Mouse (Mus musculus): ENCODE measurements around the gene Acss3. TPM values are rescaled to one million over a fixed set of nuclear protein-coding genes. Genes with fewer than 3 reads are reported as not detected.
A peak's percentile ranks its signal among the peaks of the same experiment; 100 is the strongest.

The Acss3 gene
- total RNA-seq, 2 experiments from 2014 or later = 3.1 to 5.0 TPM

GRCm38 (mm10) chr10:107024254-107024653 lies 99.2 kb downstream of the Acss3 start:
- intact Hi-C loops (cut with DNase I) = no loop called here
- no peak for DNase-seq

DNA sequence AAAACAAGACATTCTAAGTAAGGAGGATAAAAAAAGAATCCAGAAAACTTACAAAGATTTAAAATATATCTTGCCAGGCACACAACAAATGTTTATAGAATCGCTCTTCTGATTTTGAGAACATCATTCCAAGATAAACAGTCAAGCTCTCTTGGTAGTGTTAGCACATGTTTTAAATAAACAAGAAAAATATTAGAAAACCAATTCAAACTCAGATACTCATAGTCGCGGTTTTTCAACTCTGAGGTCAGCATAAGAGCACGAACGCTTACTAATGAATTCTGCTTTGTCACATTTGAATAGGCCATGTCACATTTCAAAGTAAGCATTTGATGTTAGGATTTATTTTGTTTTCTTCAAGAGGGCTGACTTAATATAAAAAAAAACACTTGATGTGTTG lies 102.3 kb downstream of the Acss3 start:
- no peak for DNase-seq
- intact Hi-C loops (cut with DNase I) = no loop called here

DNA sequence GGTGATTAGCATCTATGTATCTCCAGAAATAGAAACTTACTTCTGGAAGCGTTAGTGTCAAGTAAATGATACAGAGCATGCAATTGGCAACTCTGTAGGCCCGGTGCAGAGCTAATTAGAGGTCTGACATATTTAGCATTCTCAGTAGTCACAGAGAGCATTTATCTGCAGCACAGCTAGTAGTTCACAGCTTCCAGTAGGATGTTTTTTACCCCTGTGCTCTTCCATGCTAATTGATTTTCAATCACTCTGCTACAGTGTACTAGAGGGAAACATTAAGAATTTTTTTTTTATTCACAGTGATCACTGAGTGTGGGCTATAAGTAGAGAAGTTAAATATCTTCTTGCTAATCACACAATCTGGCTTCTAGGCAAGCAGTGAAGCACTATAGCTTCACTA lies 112.3 kb downstream of the Acss3 start:
- no peak for DNase-seq
- intact Hi-C loops (cut with DNase I) = no loop called here

GRCm38 (mm10) chr10:106998052-106998625 lies 125.3 kb downstream of the Acss3 start:
- intact Hi-C loops (cut with DNase I) = no loop called here
- DNase-seq = no peak

- intact Hi-C loops (cut with DNase I) = no loop called here
- DNase-seq = no peak
Measured at GRCm38 (mm10) chr10:106989478-106989877, 134.0 kb downstream of the Acss3 start.

DNA sequence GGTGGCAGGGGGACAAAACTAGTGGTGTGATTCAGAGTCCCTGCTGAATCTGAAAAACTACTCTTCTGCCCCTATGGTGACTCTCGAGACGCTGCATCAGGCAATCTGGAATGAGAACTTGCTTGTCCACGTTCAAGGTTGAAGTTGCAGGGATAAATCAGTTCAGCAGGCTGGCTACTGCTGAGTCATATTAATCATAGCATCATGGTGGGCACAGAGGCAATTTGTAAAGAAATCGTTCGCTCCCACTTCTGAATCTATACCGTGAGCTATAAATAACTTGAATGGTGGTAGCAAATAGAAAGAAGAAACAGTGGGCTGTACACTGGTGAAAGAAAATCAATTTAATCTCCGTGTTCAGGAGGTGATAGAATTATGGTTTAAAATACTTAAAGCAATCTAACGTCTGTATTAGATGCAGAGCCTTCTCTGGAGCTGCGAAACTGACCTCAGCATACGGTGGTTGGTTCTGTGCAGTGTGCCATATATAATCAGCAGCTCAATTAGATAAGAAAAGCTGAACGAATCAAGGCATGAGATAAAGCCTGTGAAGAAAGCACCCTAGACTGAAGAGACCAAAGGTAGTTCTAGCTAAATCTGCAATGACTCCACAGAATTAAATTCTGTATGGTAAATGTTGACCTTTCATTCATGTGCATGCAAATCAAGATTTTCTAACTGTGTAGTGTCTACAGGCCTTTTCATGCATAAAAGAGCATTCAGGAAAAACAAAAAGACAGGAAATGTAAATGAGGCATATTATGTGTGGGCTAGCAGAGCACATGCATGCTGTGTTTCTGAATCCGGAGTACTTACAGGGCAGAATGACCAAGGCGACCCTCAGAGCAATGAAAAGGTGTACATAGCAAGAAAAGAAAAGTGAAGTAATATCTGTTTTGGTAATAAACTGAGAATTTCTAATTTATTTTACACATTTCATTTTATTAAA lies 148.0 kb downstream of the Acss3 start:
- intact Hi-C loops (cut with DNase I) = no loop called here
- no peak for DNase-seq

GRCm38 (mm10) chr10:106959026-106959425 lies 164.4 kb downstream of the Acss3 start:
- no peak for DNase-seq
- intact Hi-C loops (cut with DNase I) = no loop called here

DNA sequence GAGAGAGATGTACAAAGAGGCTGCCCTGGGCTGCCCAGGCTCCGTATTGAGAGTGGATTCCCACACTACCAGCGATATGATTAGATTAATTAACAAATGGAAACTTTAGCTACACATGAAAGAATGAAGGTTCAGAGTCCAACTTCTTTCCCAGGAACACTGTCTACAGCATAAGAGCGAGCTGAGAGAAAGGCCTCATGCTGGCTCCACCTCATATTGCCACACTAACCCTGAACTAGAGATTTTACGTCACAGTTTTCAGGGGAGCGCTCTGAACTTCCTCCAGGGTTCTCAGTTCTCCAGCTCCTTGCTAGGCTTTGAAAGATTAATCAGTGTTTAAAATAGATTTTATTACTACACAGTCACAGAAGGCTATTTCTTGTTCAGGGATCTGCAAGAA lies 182.1 kb downstream of the Acss3 start:
- intact Hi-C loops (cut with DNase I) = no loop called here
- no peak for DNase-seq

DNA sequence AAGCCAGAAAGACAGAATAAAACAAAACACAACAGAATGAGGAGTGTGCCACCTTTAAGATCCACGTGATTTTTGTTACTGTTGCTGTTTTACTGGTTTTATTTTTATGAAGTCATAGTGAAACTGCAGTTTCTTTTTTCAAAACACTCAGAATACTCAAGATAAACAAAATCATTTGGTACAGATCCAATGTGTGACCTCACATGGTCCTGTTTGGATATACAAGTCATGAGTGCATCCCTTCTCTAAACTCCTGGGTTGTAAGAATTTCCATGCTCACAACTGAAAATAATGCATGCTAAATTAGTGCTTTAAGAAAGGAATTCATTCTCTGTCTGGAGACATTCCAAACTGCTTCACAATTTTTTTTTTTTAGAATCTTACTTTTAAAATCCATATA lies 184.0 kb downstream of the Acss3 start:
- intact Hi-C loops (cut with DNase I) = no loop called here
- no peak for DNase-seq

GRCm38 (mm10) chr10:106938851-106939250 lies 184.6 kb downstream of the Acss3 start:
- intact Hi-C loops (cut with DNase I) = no loop called here
- no peak for DNase-seq

DNA sequence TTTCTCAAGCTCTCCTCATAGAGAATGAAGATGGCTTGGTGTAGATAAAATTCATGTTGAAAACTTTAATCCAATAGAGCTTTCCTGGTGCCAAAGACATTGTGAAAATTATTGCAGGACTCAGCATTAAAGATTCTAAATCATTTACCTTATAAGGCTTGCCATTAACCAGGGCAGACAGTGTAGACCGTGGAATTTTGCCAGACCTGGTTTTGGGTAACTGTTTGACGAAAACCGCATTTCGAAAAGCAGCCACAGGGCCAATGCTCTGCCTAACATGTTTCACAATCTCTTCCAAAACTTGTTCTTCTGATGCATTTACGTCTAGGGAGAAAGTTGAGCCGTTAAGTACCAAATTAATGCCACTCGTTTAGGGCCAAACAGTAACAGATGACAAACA lies 186.5 kb downstream of the Acss3 start:
- intact Hi-C loops (cut with DNase I) = no loop called here
- DNase-seq = no peak

GRCm38 (mm10) chr10:106932571-106933073 lies 190.8 kb downstream of the Acss3 start:
- intact Hi-C loops (cut with DNase I) = loop anchor here (5.0 kb wide), 1 partner anchor 460 kb away; no protein-coding TSS in a partner anchor
- peak in 1 of 2 experiments; percentile 5 for DNase-seq

GRCm38 (mm10) chr10:106928576-106929332 lies 194.7 kb downstream of the Acss3 start:
- DNase-seq = no peak
- intact Hi-C loops (cut with DNase I) = no loop called here

GRCm38 (mm10) chr10:106924798-106925197 lies 198.7 kb downstream of the Acss3 start:
- DNase-seq = no peak
- intact Hi-C loops (cut with DNase I) = no loop called here

DNA sequence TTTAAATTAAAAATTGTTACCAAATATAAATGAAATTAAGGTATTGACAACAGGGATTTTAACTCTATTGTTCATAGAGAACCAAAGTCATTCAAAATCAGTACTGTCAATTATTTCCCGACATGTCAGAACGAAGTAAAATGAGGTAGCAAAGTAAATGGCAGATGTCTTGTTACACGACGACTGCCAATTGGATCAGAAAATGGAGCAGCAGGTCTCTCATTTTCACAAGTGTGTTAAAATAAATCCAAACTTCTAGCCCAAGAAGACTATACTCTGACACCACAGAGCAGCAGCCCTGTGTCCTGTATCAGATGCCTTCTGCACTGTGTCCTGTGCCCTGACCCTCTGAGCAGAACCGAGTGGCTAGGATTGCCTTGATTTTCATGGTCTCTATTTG lies 199.1 kb downstream of the Acss3 start:
- intact Hi-C loops (cut with DNase I) = no loop called here
- DNase-seq = no peak

- intact Hi-C loops (cut with DNase I) = no loop called here
- DNase-seq = no peak
Measured at GRCm38 (mm10) chr10:106914822-106915221, 208.6 kb downstream of the Acss3 start.

DNA sequence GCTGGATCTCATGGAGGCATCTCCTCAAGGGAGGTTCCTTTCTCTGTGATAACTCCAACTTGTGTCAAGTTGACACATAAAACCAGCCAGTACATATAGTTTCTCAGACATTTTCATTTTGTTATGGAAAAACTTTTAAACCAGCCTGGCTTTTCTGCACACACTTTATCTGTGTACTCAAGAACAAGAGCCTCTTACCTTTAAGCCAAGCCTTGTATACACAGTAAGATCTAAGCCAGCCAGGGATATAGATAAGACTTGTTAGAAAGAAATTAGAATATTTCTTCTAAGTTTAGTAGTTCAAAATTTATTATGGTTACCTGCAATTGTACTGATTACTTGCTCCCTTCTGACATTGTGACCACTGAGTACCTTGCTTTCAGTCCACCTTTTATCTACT lies 209.2 kb downstream of the Acss3 start:
- DNase-seq = no peak
- intact Hi-C loops (cut with DNase I) = no loop called here

- no peak for DNase-seq
Measured at GRCm38 (mm10) chr10:106913032-106913431, 210.4 kb downstream of the Acss3 start.

DNA sequence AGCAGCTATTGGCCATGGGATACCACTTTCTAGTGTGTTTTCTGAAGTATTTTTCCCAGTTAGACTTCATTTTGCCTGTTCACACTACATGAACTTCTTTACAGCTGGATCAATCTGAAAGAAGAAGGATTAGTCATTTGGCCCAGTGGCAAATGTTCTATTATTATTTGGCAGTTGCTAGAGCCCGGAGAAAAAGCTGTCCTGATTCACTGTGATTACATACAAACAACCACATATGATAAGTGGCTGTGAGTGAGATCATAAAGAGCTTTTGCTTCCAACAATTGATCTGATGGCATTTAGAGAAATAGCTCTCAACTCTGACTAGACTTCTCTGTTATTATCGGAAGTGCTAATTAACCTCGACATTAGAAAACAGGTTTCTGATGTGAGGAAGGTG lies 213.4 kb downstream of the Acss3 start:
- no peak for DNase-seq
- intact Hi-C loops (cut with DNase I) = no loop called here

More at GRCm38 (mm10) chr10:106913032-106913431, 210.4 kb downstream of the Acss3 start:
- intact Hi-C loops (cut with DNase I) = no loop called here

DNA sequence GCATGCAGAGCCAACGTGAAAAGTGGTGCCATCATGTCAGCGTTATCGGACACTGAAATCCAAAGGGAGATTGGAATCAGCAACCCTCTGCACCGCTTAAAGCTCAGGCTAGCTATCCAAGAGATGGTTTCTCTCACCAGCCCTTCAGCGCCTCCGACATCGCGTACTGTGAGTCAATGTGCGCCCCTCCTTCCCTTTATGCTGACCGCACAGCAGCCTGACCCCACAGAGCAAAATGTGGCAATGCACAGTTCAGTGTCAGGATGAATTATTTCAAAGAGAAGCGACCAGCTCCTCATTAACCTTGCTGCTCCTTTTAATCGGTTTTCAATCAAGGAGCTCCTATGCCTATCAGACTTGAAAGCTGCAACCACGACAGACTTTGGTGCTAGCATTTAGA lies 227.1 kb downstream of the Acss3 start:
- intact Hi-C loops (cut with DNase I) = no loop called here
- DNase-seq = no peak

Data from heart, postnatal 14 days (tissue).